Mouse (Mus musculus) ovary, postnatal 10 days (tissue): ENCODE data around the gene Asb14.
"Not testable (repeated sequence)": the region's sequence is repeated elsewhere in the genome, so short reads cannot be mapped to it uniquely, and the experiment has no call there.

ENCODE experiments used
- DNase-seq: peaks from one replicate; pipeline ENCODE4 v3.0.0; 2022; ENCODE audit warnings: low spot score

Gene Asb14

GRCm38 (mm10) chr14:26894392-26894791, at the start of gene Asb14:
Gene Asb14 (plus strand): TSS chr14:26894557.
- DNase-seq = no peak

- no peak for DNase-seq
These were observed 41.3 kb upstream of the Asb14 start for GRCm38 (mm10) chr14:26853053-26853452.

- DNase-seq = no peak
These were observed 40.3 kb upstream of the Asb14 start for GRCm38 (mm10) chr14:26854066-26854465.

GRCm38 (mm10) chr14:26858364-26858763, 36.0 kb upstream of the Asb14 start:
- DNase-seq = no peak

GRCm38 (mm10) chr14:26859024-26859423, 35.3 kb upstream of the Asb14 start:
- no peak for DNase-seq

GRCm38 (mm10) chr14:26867356-26867755, 27.0 kb upstream of the Asb14 start:
- DNase-seq = no peak

- DNase-seq = no peak
These were observed 26.1 kb upstream of the Asb14 start for GRCm38 (mm10) chr14:26868299-26868698.

GRCm38 (mm10) chr14:26878756-26879155, 15.6 kb upstream of the Asb14 start:
- DNase-seq = no peak

- DNase-seq = no peak
These were observed 14.4 kb upstream of the Asb14 start for GRCm38 (mm10) chr14:26879976-26880375.

- DNase-seq = no peak
These were observed 12.7 kb upstream of the Asb14 start for GRCm38 (mm10) chr14:26881700-26882099.

- no peak for DNase-seq
These were observed 7.1 kb upstream of the Asb14 start for GRCm38 (mm10) chr14:26887244-26887643.

GRCm38 (mm10) chr14:26890777-26891176, 3.6 kb upstream of the Asb14 start:
- DNase-seq = no peak

- DNase-seq = no peak
These were observed 5.1 kb downstream of the Asb14 start for GRCm38 (mm10) chr14:26899490-26899889.

- no peak for DNase-seq
These were observed 6.5 kb downstream of the Asb14 start for GRCm38 (mm10) chr14:26900893-26901292.

- no peak for DNase-seq
These were observed 13.0 kb downstream of the Asb14 start for GRCm38 (mm10) chr14:26907401-26907800.

GRCm38 (mm10) chr14:26910461-26910860, 16.1 kb downstream of the Asb14 start:
- DNase-seq = not testable (repeated sequence)

GRCm38 (mm10) chr14:26911201-26911600, 16.8 kb downstream of the Asb14 start:
- no peak for DNase-seq

GRCm38 (mm10) chr14:26911826-26912225, 17.5 kb downstream of the Asb14 start:
- DNase-seq = no peak

- no peak for DNase-seq
These were observed 19.4 kb downstream of the Asb14 start for GRCm38 (mm10) chr14:26913681-26914268.

GRCm38 (mm10) chr14:26919310-26919709, 25.0 kb downstream of the Asb14 start:
- DNase-seq = no peak

- no peak for DNase-seq
These were observed 29.5 kb downstream of the Asb14 start for GRCm38 (mm10) chr14:26923702-26924421.

- no peak for DNase-seq
These were observed 40.5 kb downstream of the Asb14 start for GRCm38 (mm10) chr14:26934891-26935290.

- no peak for DNase-seq
These were observed 41.2 kb downstream of the Asb14 start for GRCm38 (mm10) chr14:26935558-26935957.

GRCm38 (mm10) chr14:26956139-26956538, 61.8 kb downstream of the Asb14 start:
- DNase-seq = not testable (repeated sequence)
